Mouse (Mus musculus): ENCODE measurements around the gene C2cd5.

Gene C2cd5

GRCm38 (mm10) chr6:143070736-143071135, 29.2 kb downstream of the C2cd5 start:
- DNase-seq: no peak

GRCm38 (mm10) chr6:143070019-143070418, 29.9 kb downstream of the C2cd5 start:
- DNase-seq: no peak

GRCm38 (mm10) chr6:143069606-143070005, 30.3 kb downstream of the C2cd5 start:
- no peak for DNase-seq

GRCm38 (mm10) chr6:143068181-143068915, 31.6 kb downstream of the C2cd5 start:
- DNase-seq: no peak

GRCm38 (mm10) chr6:143067654-143068053, 32.3 kb downstream of the C2cd5 start:
- DNase-seq: no peak

GRCm38 (mm10) chr6:143066859-143067258, 33.1 kb downstream of the C2cd5 start:
- no peak for DNase-seq

GRCm38 (mm10) chr6:143064047-143064446, 35.9 kb downstream of the C2cd5 start:
- no peak for DNase-seq

- DNase-seq: no peak
These were observed 42.3 kb downstream of the C2cd5 start for GRCm38 (mm10) chr6:143057601-143058000.

- no peak for DNase-seq
These were observed 48.4 kb downstream of the C2cd5 start for GRCm38 (mm10) chr6:143051566-143051965.

GRCm38 (mm10) chr6:143049791-143050555, 50.0 kb downstream of the C2cd5 start:
- DNase-seq: no peak

GRCm38 (mm10) chr6:143049117-143049516, 50.8 kb downstream of the C2cd5 start:
- no peak for DNase-seq

GRCm38 (mm10) chr6:143047538-143048258, 52.2 kb downstream of the C2cd5 start:
- no peak for DNase-seq

- no peak for DNase-seq
These were observed 58.4 kb downstream of the C2cd5 start for GRCm38 (mm10) chr6:143041578-143041977.

- peak; percentile 16 for DNase-seq
These were observed 64.7 kb downstream of the C2cd5 start for GRCm38 (mm10) chr6:143035261-143035660.

- DNase-seq: no peak
These were observed 65.4 kb downstream of the C2cd5 start for GRCm38 (mm10) chr6:143034503-143034902.

GRCm38 (mm10) chr6:143030521-143030920, 69.4 kb downstream of the C2cd5 start:
- DNase-seq: no peak

GRCm38 (mm10) chr6:143027896-143028295, 72.0 kb downstream of the C2cd5 start:
- no peak for DNase-seq

GRCm38 (mm10) chr6:143027402-143027801, 72.5 kb downstream of the C2cd5 start:
- no peak for DNase-seq

- DNase-seq: no peak
These were observed 76.2 kb downstream of the C2cd5 start for GRCm38 (mm10) chr6:143023691-143024090.

GRCm38 (mm10) chr6:143021756-143022155, 78.2 kb downstream of the C2cd5 start:
- DNase-seq: no peak

GRCm38 (mm10) chr6:143020647-143021046, 79.3 kb downstream of the C2cd5 start:
- DNase-seq: peak; percentile 67

GRCm38 (mm10) chr6:143020146-143020545, 79.8 kb downstream of the C2cd5 start:
- DNase-seq: no peak

GRCm38 (mm10) chr6:143012513-143013215, 87.3 kb downstream of the C2cd5 start:
- DNase-seq: no peak

Measured in embryo, embryonic 11 days (tissue).